Mouse (Mus musculus) midbrain, embryonic 15.5 days (tissue): ENCODE results near the gene Hsf4. TPM values are rescaled to one million over a fixed set of nuclear protein-coding genes. Genes with fewer than 3 reads are reported as not detected.
"Not testable (repeated sequence)": the region's sequence is repeated elsewhere in the genome, so short reads cannot be mapped to it uniquely, and the experiment has no call there.

Source experiments
- ATAC-seq: fragments of 200-750 bp; cut with Nextera tagmentation; replicated peaks from 2 replicates; pipeline ENCODE4 v1.8.0; 2017; ENCODE audit warnings: moderate TSS enrichment
- H3K27ac ChIP-seq: fragments of 300-500 bp; sonication (generic); 2 replicates; pipeline ENCODE4 v1.5.1; 2015; ENCODE audit warnings: mild to moderate bottlenecking, inconsistent platforms
- H3K27me3 ChIP-seq: fragments of 300-500 bp; sonication (generic); replicated peaks from 2 replicates; pipeline ENCODE4 v1.6.1; 2015; ENCODE audit warnings: inconsistent platforms
- H3K36me3 ChIP-seq: fragments of 300-500 bp; sonication (generic); replicated peaks from 2 replicates; pipeline ENCODE4 v1.6.1; 2015; ENCODE audit warnings: inconsistent platforms
- H3K4me1 ChIP-seq: fragments of 300-500 bp; sonication (generic); 2 replicates; pipeline ENCODE4 v1.6.1; 2015; ENCODE audit warnings: inconsistent platforms
- H3K4me2 ChIP-seq: fragments of 300-500 bp; sonication (generic); 2 replicates; pipeline ENCODE4 v1.6.1; 2015; ENCODE audit warnings: inconsistent platforms, mild to moderate bottlenecking, moderate library complexity
- H3K4me3 ChIP-seq: fragments of 300-500 bp; sonication (generic); 2 replicates; pipeline ENCODE4 v1.5.1; 2015; ENCODE audit warnings: mild to moderate bottlenecking, inconsistent platforms
- H3K9ac ChIP-seq: fragments of 300-500 bp; sonication (generic); 2 replicates; pipeline ENCODE4 v1.6.1; 2015; ENCODE audit warnings: mild to moderate bottlenecking, inconsistent platforms
- H3K9me3 ChIP-seq: fragments of 300-500 bp; sonication (generic); 2 replicates; pipeline ENCODE4 v1.6.1; 2016; ENCODE audit warnings: inconsistent platforms
- WGBS: fragments of 180-500 bp; shearing (Covaris S2); methylation state at CpG from one replicate; pipeline ENCODE4 v1.1.7; 2015; ENCODE audit warnings: mixed read lengths; 5-methylcytosine and 5-hydroxymethylcytosine counted together
- polyA plus RNA-seq: library from polyadenylated mRNA; unstranded; fragments of >200 nt; fragmentation: Nextera tagmentation; extraction: Ambion mirVana; gene quantifications from 2 replicates; pipeline ENCODE4 v1.2.1, GENCODE M21; 2015

Hsf4 gene
- polyA plus RNA-seq = 0.25 and 0.42 TPM in 2 replicates

DNA sequence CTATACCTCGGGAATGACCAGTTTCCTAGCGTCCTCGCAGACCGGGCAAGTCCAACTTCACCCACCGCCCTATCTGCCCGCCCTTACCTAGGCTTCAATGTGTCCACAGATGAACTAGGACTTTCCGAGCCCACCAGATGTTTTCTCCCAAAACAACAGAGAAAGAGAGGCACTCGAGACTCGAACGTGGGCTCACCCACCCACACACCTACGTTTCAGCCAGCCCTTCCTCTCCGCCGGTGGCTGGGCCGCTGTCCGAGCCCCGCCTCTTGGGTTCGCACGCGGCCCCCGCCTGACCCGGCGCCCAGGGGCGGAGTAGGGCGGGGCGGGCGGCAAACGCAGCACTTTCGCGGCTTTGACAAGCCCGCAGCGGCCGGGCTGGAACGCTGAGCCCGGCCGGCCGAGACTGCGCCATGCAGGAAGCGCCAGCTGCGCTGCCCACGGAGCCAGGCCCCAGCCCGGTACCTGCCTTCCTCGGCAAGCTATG lies at the start of gene Hsf4:
TSS of gene Hsf4 (plus strand) at position 341 of the 487 bp plus-strand sequence.
- H3K27ac ChIP-seq = peak within 1 kb of the TSS; percentile 66
- peak within 1 kb of the TSS; percentile 49 for H3K9ac ChIP-seq

DNA sequence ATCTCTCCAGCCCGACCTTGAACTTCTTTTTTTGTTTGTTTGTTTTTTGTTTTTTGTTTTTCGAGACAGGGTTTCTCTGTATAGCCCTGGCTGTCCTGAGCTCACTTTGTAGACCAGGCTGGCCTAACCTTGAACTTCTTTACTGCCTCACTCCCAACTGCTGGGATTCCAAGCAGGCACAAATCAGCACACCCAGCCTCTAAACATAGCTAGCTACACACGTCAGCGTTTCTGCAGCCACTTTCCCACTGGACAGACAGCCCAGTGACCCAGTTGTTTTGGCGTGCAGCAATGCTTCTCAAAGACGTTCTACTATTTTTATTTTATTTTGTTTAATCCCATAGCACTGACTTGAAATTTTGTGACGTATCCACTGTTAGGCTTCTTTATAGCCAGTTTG lies 45.8 kb upstream of the Hsf4 start:
- Histone ChIP-seq H3K9ac (no peak overlapping the region), H3K27ac (no peak overlapping the region), H3K9me3 (no peaks in the 10 kb centered on the region), H3K4me1 (peaks cover 25% of the 10 kb centered on the region), H3K36me3 (no peaks in the 10 kb centered on the region), H3K27me3 (no peaks in the 10 kb centered on the region), H3K4me3 (no peak overlapping the region), H3K4me2 (0 out of 2 replicates have a peak overlapping the region, but pooled peaks have one; percentile 67)
- 81% methylated on average over 7 of the region's 7 CpGs for WGBS
- ATAC-seq = no peak

More for the DNA sequence above, at the start of gene Hsf4:
- peaks cover 37% of the 10 kb centered on the region for H3K4me1 ChIP-seq
- H3K4me2 ChIP-seq = peak within 1 kb of the TSS; percentile 85
- no peaks in the 10 kb centered on the region for H3K36me3 ChIP-seq
- peaks cover 89% of the 10 kb centered on the region for H3K27me3 ChIP-seq
- no peaks in the 10 kb centered on the region for H3K9me3 ChIP-seq
- ATAC-seq = no peak
- WGBS = under 1% methylated on average over 42 of the region's 42 CpGs
- peak within 1 kb of the TSS; percentile 54 for H3K4me3 ChIP-seq

DNA sequence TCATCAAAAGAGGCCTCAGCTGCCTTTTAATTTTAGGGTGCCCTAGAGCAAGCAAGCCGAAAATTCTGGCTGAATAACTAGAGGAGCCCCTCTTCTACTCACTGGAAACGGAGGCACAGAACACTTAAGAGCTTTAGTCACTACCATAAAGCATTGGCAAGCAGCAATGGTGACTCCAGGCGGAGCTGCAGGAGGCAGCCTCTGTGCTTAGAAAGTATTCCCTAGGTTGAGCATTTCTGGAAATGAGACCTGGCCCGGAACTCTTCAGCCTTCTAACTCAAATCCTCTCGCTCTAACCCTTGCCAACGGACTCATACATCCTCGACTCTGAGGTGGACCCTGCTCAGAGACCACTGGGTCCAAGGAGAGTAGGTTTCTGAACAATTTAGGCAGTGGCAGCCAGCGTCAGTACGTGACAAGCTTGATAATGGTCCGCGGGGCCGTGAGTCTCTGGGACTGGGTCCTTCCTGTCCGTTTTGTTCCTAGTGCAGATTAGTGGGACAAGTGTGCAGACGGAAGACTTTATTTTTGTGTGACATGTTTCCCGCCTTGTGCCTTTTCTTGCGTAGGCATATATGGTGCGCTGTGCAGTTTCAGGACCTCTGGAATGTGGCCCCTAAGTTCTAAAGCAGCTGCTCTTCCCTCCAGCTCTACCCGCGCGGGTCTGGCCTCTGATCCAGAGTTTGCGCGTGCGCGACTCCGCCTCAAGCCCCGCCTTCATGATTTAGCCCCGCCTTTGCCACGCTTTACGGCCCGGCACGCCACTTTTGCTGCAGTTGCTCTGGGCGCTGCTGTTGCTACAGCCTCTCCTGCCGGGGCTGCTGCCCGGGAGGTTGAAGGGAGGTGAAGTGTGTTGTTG lies 45.0 kb upstream of the Hsf4 start, which contains the start of gene D230025D16Rik:
TSS of gene D230025D16Rik (plus strand) at position 733 of the 859 bp plus-strand sequence.
- Histone ChIP-seq H3K36me3 (no peaks in the 10 kb centered on the region), H3K4me1 (peaks cover 25% of the 10 kb centered on the region), H3K4me2 (peak within 1 kb of the TSS; percentile 67), H3K27me3 (no peaks in the 10 kb centered on the region), H3K9me3 (no peaks in the 10 kb centered on the region), H3K27ac (peak within 1 kb of the TSS; percentile 76), H3K4me3 (peak within 1 kb of the TSS; percentile 59), H3K9ac (peak within 1 kb of the TSS; percentile 66)
- peak; percentile 95 for ATAC-seq
- 2% methylated on average over 34 of the region's 34 CpGs for WGBS

DNA sequence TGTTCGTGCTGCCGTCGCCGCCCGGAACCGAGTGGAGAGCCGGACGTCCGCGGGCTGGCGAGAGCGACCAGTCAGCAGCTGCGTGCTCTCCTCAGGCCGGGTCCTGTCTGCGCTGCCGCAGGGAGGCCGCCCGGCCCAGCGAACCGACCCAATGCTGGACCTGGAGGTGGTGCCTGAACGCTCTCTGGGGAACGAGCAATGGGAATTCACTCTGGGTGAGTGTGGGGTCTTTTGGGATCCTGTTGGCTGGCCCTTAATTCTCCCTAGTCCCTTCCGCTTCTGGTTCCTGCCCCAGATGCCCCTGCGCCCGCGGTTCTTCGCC lies 44.4 kb upstream of the Hsf4 start:
- Histone ChIP-seq H3K27me3 (no peaks in the 10 kb centered on the region), H3K36me3 (no peaks in the 10 kb centered on the region), H3K4me1 (peaks cover 25% of the 10 kb centered on the region), H3K4me2 (peak overlapping the region; percentile 67), H3K27ac (peak overlapping the region; percentile 76), H3K9me3 (no peaks in the 10 kb centered on the region), H3K4me3 (peak overlapping the region; percentile 59), H3K9ac (peak overlapping the region; percentile 66)
- WGBS = 0% methylated on average over 27 of the region's 27 CpGs
- no peak for ATAC-seq

DNA sequence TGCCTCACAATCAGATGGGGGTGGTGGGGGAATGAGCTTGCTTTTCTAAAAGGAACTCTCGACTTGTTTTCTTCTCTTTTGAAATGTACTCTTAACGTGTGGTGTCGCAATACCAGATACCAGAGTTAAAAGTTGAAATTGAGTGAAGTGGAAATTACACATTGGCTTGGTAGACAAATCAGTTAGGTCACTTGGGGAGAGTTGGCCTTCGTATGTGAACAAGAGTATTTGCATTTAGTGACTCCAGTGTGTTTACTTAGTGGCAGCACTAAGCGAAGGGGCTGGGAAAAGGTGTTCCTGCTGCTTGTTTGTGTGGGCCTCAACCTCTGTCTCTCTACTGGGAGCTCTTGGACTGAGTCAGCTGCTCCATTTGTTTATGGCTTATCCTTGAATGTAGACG lies 43.7 kb upstream of the Hsf4 start:
- Histone ChIP-seq H3K27me3 (no peaks in the 10 kb centered on the region), H3K4me2 (peak overlapping the region; percentile 67), H3K4me3 (peak overlapping the region; percentile 59), H3K9me3 (no peaks in the 10 kb centered on the region), H3K9ac (peak overlapping the region; percentile 66), H3K4me1 (peaks cover 25% of the 10 kb centered on the region), H3K27ac (no peak overlapping the region), H3K36me3 (no peaks in the 10 kb centered on the region)
- WGBS = 27% methylated on average over 6 of the region's 6 CpGs
- ATAC-seq = no peak

DNA sequence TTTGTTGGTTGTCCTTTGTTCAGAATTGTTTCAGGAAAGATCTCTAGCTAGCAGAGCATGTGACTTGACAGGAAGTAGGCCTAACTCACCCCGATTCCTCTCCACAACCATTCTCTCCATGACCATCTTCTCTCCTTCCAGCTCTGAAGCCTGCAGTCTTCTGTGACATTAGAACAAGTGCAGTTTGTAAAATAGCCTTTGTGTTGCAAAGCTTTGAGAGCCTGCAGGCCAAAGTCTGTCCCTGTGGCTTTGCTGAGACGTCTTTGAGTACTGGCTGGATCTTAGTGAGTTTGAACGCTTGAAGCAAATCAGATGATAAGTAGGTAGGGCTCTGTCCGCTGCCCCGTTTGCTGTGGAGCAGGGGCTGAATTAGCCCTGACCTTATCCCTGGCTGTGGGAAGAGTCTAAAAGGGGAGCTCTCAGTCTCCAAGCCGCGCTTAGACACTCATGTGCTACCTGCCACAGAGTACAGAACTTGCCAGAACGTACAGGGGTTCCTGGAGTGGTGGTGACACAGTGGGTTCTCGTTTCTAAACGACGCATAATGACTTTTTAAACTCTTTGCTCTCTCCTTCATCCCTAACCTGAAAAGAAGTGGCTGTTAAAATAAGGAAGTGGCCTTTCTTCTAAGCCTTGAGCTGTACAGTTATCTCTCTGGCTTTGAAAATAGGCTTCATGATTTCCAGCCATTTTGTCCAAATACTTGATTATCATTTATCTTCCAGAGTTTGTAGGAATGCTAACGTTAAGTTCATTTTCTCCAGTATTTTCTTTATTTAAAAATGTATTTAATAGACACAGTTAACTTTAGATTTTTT lies 37.9 kb upstream of the Hsf4 start:
- Histone ChIP-seq H3K9me3 (no peaks in the 10 kb centered on the region), H3K9ac (no peak overlapping the region), H3K4me3 (no peak overlapping the region), H3K4me2 (no peak overlapping the region), H3K36me3 (0 out of 2 replicates have a peak, but pooled peaks cover 10% of the 10 kb centered on the region), H3K27ac (no peak overlapping the region), H3K4me1 (peaks cover 8% of the 10 kb centered on the region), H3K27me3 (no peaks in the 10 kb centered on the region)
- 86% methylated on average over 12 of the region's 12 CpGs for WGBS
- no peak for ATAC-seq

DNA sequence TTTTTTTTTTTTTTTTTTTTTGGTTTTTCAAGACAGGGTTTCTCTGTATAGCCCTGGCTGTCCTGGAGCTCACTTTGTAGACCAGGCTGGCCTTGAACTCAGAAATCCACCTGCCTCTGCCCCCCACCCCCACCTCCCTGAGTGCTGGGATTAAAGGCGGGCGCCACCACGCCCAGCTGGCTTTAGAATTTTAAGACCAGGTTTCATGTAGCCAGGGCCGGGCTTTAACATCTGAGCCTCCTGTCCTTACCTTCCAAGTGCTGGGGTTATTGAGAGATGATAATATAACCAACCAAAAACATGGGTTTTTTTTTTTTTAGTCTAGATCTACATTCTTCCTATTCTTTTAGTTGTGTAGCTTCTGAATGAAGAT lies 37.3 kb upstream of the Hsf4 start:
- not testable (repeated sequence) for ATAC-seq, H3K9ac ChIP-seq, H3K27me3 ChIP-seq, H3K4me3 ChIP-seq, H3K9me3 ChIP-seq, H3K4me2 ChIP-seq, H3K4me1 ChIP-seq, H3K27ac ChIP-seq
- 0 out of 2 replicates have a peak, but pooled peaks cover 10% of the 10 kb centered on the region for H3K36me3 ChIP-seq
- 92% methylated on average over 4 of the region's 4 CpGs for WGBS

DNA sequence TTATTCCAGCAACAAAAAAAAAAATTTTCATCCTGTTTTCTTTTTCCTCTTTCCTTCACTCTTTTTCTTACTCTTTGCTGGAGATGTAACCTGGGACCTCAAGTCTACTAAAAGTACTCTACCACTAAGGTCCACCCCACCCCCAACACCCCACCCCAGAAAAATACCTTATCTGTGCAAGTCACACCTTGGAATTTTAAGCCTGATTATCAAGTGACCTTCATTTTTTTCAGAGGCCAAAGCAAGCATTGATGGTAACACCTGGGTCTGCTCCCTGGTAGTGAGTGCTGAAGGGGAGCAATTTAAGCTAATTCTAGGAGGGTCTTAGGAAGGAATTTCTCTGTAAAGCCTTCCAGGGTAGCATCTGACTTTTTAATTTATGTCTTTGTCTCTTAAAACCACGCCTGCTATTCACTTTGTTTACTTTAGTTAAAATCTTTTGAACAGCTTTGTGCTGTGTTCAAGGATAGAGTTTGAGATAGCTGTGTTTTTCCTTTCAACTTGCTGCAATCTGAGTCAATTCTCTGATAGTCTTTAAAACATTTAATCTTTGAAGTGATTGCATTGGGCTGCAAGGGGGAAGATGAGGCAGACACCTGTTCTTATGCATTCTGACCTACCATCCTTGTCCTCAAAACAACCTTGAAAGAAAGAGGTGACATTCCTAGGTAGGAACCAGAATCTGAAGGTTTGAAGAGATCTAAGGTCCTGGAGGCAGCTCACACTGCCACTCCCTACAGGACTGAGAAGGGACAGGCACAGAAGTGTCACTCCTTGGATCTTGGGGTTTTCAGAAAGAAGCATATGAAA lies 36.3 kb upstream of the Hsf4 start:
- Histone ChIP-seq H3K36me3 (0 out of 2 replicates have a peak, but pooled peaks cover 10% of the 10 kb centered on the region), H3K9me3 (no peaks in the 10 kb centered on the region), H3K27ac (no peak overlapping the region), H3K4me1 (no peaks in the 10 kb centered on the region), H3K27me3 (no peaks in the 10 kb centered on the region), H3K4me2 (no peak overlapping the region), H3K9ac (no peak overlapping the region), H3K4me3 (no peak overlapping the region)
- WGBS = 77% methylated on average over 1 of the region's 1 CpGs
- no peak for ATAC-seq

DNA sequence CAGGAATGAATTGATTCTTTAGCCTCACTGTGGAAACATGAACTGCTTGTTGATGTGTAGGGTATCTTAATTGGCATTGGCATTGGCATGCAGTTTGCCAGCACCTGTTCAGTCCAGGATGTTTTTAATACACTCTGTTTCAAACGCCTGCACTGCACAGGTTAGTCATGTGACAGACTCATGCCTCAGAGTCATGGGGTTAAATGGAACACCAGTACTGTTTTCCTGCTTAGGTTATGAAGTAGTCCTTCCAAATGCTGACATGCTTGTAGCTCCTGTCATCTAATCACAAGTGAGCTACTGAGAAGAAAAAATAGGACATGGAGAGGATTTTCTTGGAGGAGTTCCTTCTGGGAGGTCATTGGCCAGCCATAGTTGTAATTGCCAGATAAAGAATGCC lies 34.4 kb upstream of the Hsf4 start:
- peaks cover 16% of the 10 kb centered on the region for H3K36me3 ChIP-seq
- WGBS = 84% methylated on average over 1 of the region's 1 CpGs

DNA sequence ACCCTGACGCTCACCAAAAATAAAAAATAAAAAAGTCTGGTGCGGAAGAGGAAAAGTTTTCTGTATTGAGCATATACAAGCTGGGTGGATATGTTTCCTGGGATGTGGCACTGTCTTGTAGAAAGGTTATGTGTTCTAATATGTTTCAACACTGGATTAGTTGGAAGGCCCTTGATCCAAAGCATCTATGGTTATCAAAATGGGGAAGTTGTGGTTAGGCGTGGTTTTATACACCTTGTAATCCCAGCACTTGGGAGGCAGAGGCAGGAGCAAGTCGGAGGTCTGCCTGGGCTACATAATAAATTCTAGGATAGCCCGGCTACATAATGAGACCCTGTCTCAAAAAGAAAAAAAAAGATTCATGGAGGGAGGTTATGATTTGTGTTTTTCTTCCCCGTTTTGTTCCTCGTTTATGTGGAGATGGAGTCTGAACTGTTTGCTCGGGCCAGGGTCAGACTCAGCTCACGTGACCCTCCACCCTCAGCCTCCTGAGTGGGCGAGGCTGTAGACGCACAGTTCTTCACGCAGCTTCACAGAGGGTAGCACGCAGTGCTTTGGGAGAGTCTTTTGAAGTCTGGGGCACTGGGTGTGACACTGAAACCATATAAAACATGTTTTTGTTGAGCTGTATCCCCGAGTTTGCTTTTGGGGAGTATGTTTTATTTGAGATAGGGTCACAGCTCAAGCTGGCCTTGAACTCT lies 32.0 kb upstream of the Hsf4 start:
- Histone ChIP-seq H3K4me2 (no peak overlapping the region), H3K4me3 (no peak overlapping the region), H3K27ac (no peak overlapping the region), H3K36me3 (peaks cover 28% of the 10 kb centered on the region), H3K27me3 (no peaks in the 10 kb centered on the region), H3K9me3 (no peaks in the 10 kb centered on the region), H3K9ac (no peak overlapping the region), H3K4me1 (no peaks in the 10 kb centered on the region)
- no peak for ATAC-seq
- 91% methylated on average over 14 of the region's 14 CpGs for WGBS

More for the DNA sequence above, 34.4 kb upstream of the Hsf4 start:
- no peaks in the 10 kb centered on the region for H3K27me3 ChIP-seq
- H3K27ac ChIP-seq = no peak overlapping the region
- ATAC-seq = no peak
- H3K4me3 ChIP-seq = no peak overlapping the region
- H3K4me2 ChIP-seq = no peak overlapping the region
- no peak overlapping the region for H3K9ac ChIP-seq
- H3K4me1 ChIP-seq = no peaks in the 10 kb centered on the region
- no peaks in the 10 kb centered on the region for H3K9me3 ChIP-seq

DNA sequence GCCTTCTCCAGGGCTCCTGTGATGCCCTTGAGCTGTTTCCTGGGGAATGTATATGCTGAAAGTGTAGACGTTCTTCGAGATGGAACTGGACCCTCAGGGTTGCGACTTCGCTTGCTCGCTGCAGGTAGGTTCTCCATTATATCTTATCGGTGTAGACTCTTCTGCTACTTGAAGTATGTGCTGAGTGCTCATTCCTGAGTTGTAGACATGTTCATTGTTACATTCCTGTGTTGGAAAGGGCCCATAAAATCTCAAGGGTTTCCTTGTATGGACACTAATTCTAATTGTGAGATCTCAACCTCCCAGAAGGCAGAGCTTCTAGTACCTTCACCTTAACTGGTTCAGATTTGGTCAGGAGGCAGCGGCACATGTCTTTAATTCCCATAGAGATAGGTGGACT lies 28.6 kb upstream of the Hsf4 start:
- no peak for ATAC-seq
- Histone ChIP-seq H3K36me3 (peaks cover 21% of the 10 kb centered on the region), H3K4me2 (no peak overlapping the region), H3K4me1 (no peaks in the 10 kb centered on the region), H3K9me3 (no peaks in the 10 kb centered on the region), H3K9ac (no peak overlapping the region), H3K27ac (no peak overlapping the region), H3K4me3 (no peak overlapping the region), H3K27me3 (no peaks in the 10 kb centered on the region)
- 96% methylated on average over 7 of the region's 7 CpGs for WGBS
